Mouse (Mus musculus): ENCODE results near the gene Hcrt. TPM values are rescaled to one million over a fixed set of nuclear protein-coding genes. Genes with fewer than 3 reads are reported as not detected.
"Not testable (repeated sequence)": the region's sequence is repeated elsewhere in the genome, so short reads cannot be mapped to it uniquely, and the experiment has no call there.

The Hcrt gene
- polyA plus RNA-seq, 2 experiments = not detected

- DNase-seq (ENCODE audit: low read depth in 3 of 3, low spot score in 3 of 3) (no peak), ATAC-seq (ENCODE audit: insufficient read depth) (no peak)
- Histone ChIP-seq H3K4me1 (replicated peaks; ENCODE audit: control insufficient read depth in 2 of 2, insufficient read depth in 2 of 2, low read length in 1 of 2) (no peaks in the 10 kb centered on the region), H3K4me3 (ENCODE audit: insufficient read depth in 1 of 2, low read depth in 2 of 2, low read length in 2 of 2) (no peak overlapping the region), H3K27ac (no peak overlapping the region), H3K27me3 (ENCODE audit: control insufficient read depth, insufficient read depth, low read length) (no peaks in the 10 kb centered on the region), H3K9ac (replicated peaks) (no peak overlapping the region), H3K36me3 (replicated peaks; ENCODE audit: control insufficient read depth, insufficient read depth, low read depth) (peaks cover 30% of the 10 kb centered on the region), H3K9me3 (ENCODE audit: control insufficient read depth, low read length) (no peaks in the 10 kb centered on the region), H3K4me2 (ENCODE audit: low read depth) (no peak overlapping the region)
- TF ChIP-seq CTCF (IDR thresholded peaks at IDR 0.05; ENCODE audit: low read depth) (no peak), EP300 (IDR thresholded peaks at IDR 0.05; ENCODE audit: low read depth) (no peak)
- 66% methylated on average over 10 of the region's 10 CpGs for WGBS (ENCODE audit: insufficient replicate concordance)
Observed at GRCm38 (mm10) chr11:100804409-100804808, 41.7 kb upstream of the Hcrt start.

- no peak overlapping the region for H3K4me2 ChIP-seq (ENCODE audit: low read depth)
- no peaks in the 10 kb centered on the region for H3K9me3 ChIP-seq (ENCODE audit: control insufficient read depth, low read length)
- H3K4me1 ChIP-seq (replicated peaks; ENCODE audit: control insufficient read depth in 2 of 2, insufficient read depth in 2 of 2, low read length in 1 of 2) = no peaks in the 10 kb centered on the region
- TF ChIP-seq EP300 (IDR thresholded peaks at IDR 0.05; ENCODE audit: low read depth) (no peak), CTCF (IDR thresholded peaks at IDR 0.05; ENCODE audit: low read depth) (no peak)
- no peak overlapping the region for H3K4me3 ChIP-seq (ENCODE audit: insufficient read depth in 1 of 2, low read depth in 2 of 2, low read length in 2 of 2)
- no peak for DNase-seq (ENCODE audit: low read depth in 3 of 3, low spot score in 3 of 3)
- no peak overlapping the region for H3K9ac ChIP-seq (replicated peaks)
- 81% methylated on average over 5 of the region's 5 CpGs for WGBS (ENCODE audit: insufficient replicate concordance)
- H3K27me3 ChIP-seq (ENCODE audit: control insufficient read depth, insufficient read depth, low read length) = no peaks in the 10 kb centered on the region
- H3K36me3 ChIP-seq (replicated peaks; ENCODE audit: control insufficient read depth, insufficient read depth, low read depth) = peaks cover 26% of the 10 kb centered on the region
- no peak overlapping the region for H3K27ac ChIP-seq
- ATAC-seq (ENCODE audit: insufficient read depth) = no peak
Observed at GRCm38 (mm10) chr11:100799426-100799825, 36.7 kb upstream of the Hcrt start.

GRCm38 (mm10) chr11:100796585-100796984 is 33.9 kb upstream of the Hcrt start:
- Histone ChIP-seq H3K36me3 (replicated peaks; ENCODE audit: control insufficient read depth, insufficient read depth, low read depth) (peaks cover 8% of the 10 kb centered on the region), H3K9ac (replicated peaks) (no peak overlapping the region), H3K4me3 (ENCODE audit: insufficient read depth in 1 of 2, low read depth in 2 of 2, low read length in 2 of 2) (no peak overlapping the region), H3K4me2 (ENCODE audit: low read depth) (no peak overlapping the region), H3K4me1 (replicated peaks; ENCODE audit: control insufficient read depth in 2 of 2, insufficient read depth in 2 of 2, low read length in 1 of 2) (no peaks in the 10 kb centered on the region), H3K9me3 (ENCODE audit: control insufficient read depth, low read length) (no peaks in the 10 kb centered on the region), H3K27me3 (ENCODE audit: control insufficient read depth, insufficient read depth, low read length) (no peaks in the 10 kb centered on the region), H3K27ac (no peak overlapping the region)
- ATAC-seq (ENCODE audit: insufficient read depth) (no peak), DNase-seq (ENCODE audit: low read depth in 3 of 3, low spot score in 3 of 3) (no peak)
- TF ChIP-seq EP300 (IDR thresholded peaks at IDR 0.05; ENCODE audit: low read depth) = no peak
- no peak for TF ChIP-seq CTCF (IDR thresholded peaks at IDR 0.05; ENCODE audit: low read depth)
- 84% methylated on average over 8 of the region's 8 CpGs for WGBS (ENCODE audit: insufficient replicate concordance)

GRCm38 (mm10) chr11:100795386-100795785 is 32.7 kb upstream of the Hcrt start:
- H3K27me3 ChIP-seq (ENCODE audit: control insufficient read depth, insufficient read depth, low read length) = no peaks in the 10 kb centered on the region
- no peak overlapping the region for H3K27ac ChIP-seq
- TF ChIP-seq EP300 (IDR thresholded peaks at IDR 0.05; ENCODE audit: low read depth) (no peak), CTCF (IDR thresholded peaks at IDR 0.05; ENCODE audit: low read depth) (no peak)
- H3K9me3 ChIP-seq (ENCODE audit: control insufficient read depth, low read length) = no peaks in the 10 kb centered on the region
- no peak overlapping the region for H3K9ac ChIP-seq (replicated peaks)
- no peak for DNase-seq (ENCODE audit: low read depth in 3 of 3, low spot score in 3 of 3)
- H3K4me3 ChIP-seq (ENCODE audit: insufficient read depth in 1 of 2, low read depth in 2 of 2, low read length in 2 of 2) = no peak overlapping the region
- no peak for ATAC-seq (ENCODE audit: insufficient read depth)
- H3K36me3 ChIP-seq (replicated peaks; ENCODE audit: control insufficient read depth, insufficient read depth, low read depth) = peaks cover 4% of the 10 kb centered on the region
- H3K4me1 ChIP-seq (replicated peaks; ENCODE audit: control insufficient read depth in 2 of 2, insufficient read depth in 2 of 2, low read length in 1 of 2) = no peaks in the 10 kb centered on the region
- 86% methylated on average over 2 of the region's 2 CpGs for WGBS (ENCODE audit: insufficient replicate concordance)
- no peak overlapping the region for H3K4me2 ChIP-seq (ENCODE audit: low read depth)

- no peak overlapping the region for H3K27ac ChIP-seq
- ATAC-seq (ENCODE audit: insufficient read depth) (no peak), DNase-seq (ENCODE audit: low read depth in 3 of 3, low spot score in 3 of 3) (no peak)
- H3K27me3 ChIP-seq (ENCODE audit: control insufficient read depth, insufficient read depth, low read length) = no peaks in the 10 kb centered on the region
- H3K9ac ChIP-seq (replicated peaks) = no peak overlapping the region
- H3K9me3 ChIP-seq (ENCODE audit: control insufficient read depth, low read length) = no peaks in the 10 kb centered on the region
- no peak overlapping the region for H3K4me3 ChIP-seq (ENCODE audit: insufficient read depth in 1 of 2, low read depth in 2 of 2, low read length in 2 of 2)
- no peak for TF ChIP-seq CTCF (IDR thresholded peaks at IDR 0.05; ENCODE audit: low read depth)
- no peak for TF ChIP-seq EP300 (IDR thresholded peaks at IDR 0.05; ENCODE audit: low read depth)
- no peaks in the 10 kb centered on the region for H3K4me1 ChIP-seq (replicated peaks; ENCODE audit: control insufficient read depth in 2 of 2, insufficient read depth in 2 of 2, low read length in 1 of 2)
- no peak overlapping the region for H3K4me2 ChIP-seq (ENCODE audit: low read depth)
- H3K36me3 ChIP-seq (replicated peaks; ENCODE audit: control insufficient read depth, insufficient read depth, low read depth) = peaks cover 22% of the 10 kb centered on the region
- WGBS (ENCODE audit: insufficient replicate concordance) = 72% methylated on average over 2 of the region's 2 CpGs
Observed at GRCm38 (mm10) chr11:100791457-100792049, 28.8 kb upstream of the Hcrt start.

- H3K4me1 ChIP-seq (replicated peaks; ENCODE audit: control insufficient read depth in 2 of 2, insufficient read depth in 2 of 2, low read length in 1 of 2); ATAC-seq (ENCODE audit: insufficient read depth); DNase-seq (ENCODE audit: low read depth in 3 of 3, low spot score in 3 of 3); H3K4me3 ChIP-seq (ENCODE audit: insufficient read depth in 1 of 2, low read depth in 2 of 2, low read length in 2 of 2); H3K27me3 ChIP-seq (ENCODE audit: control insufficient read depth, insufficient read depth, low read length); H3K9ac ChIP-seq (replicated peaks); H3K4me2 ChIP-seq (ENCODE audit: low read depth); H3K9me3 ChIP-seq (ENCODE audit: control insufficient read depth, low read length); H3K27ac ChIP-seq: not testable (repeated sequence)
- H3K36me3 ChIP-seq (replicated peaks; ENCODE audit: control insufficient read depth, insufficient read depth, low read depth) = peaks cover 25% of the 10 kb centered on the region
- WGBS (ENCODE audit: insufficient replicate concordance) = 84% methylated on average over 9 of the region's 9 CpGs
Observed at GRCm38 (mm10) chr11:100790644-100791043, 27.9 kb upstream of the Hcrt start.
